Mouse (Mus musculus): ENCODE results near the gene Zfyve26.
"Not testable (repeated sequence)": the region's sequence is repeated elsewhere in the genome, so short reads cannot be mapped to it uniquely, and the experiment has no call there.

Gene Zfyve26

GRCm38 (mm10) chr12:79260154-79260553, 36.0 kb downstream of the Zfyve26 start:
- DNase-seq (ENCODE audit: low spot score): no peak

- no peak for DNase-seq (ENCODE audit: low spot score)
Observed at GRCm38 (mm10) chr12:79254975-79255374, 41.1 kb downstream of the Zfyve26 start.

DNA sequence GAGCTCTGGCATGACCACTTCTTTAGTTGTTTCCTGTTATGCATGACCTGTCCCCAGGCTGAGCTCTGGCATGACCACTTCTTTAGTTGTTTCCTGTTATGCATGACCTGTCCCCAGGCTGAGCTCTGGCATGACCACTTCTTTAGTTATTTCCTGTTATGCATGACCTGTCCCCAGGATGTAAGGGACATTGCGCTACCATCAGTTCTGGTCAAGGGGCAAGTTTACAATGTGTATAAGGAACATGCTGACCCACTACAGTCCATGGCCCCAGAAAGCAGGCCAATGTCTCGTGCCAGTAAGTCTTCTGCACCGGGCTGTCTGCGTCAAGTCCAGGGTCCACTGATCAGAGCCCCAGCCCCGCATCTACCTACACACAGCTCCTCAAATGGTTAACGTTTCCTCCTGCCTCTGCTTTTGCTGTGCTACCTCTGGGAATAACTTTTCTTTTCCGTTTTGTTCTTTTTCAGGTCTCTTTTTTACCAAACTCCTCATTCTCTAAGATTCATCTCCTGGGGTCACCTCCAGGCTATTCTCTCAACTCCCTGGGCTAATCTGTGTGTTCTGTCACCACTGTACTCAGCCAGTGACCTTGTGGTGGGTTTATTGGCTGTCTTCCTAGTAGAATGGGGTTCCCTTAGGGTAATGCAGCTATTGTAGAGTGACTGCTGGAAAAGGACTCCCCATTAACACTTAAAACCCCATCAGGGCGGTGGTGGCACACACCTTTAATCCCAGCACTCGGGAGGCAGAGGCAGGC, 42.6 kb downstream of the Zfyve26 start:
- DNase-seq (ENCODE audit: low spot score): no peak

- no peak for DNase-seq (ENCODE audit: low spot score)
Observed at GRCm38 (mm10) chr12:79248110-79248509, 48.0 kb downstream of the Zfyve26 start.

GRCm38 (mm10) chr12:79242921-79243320, 53.2 kb downstream of the Zfyve26 start:
- DNase-seq (ENCODE audit: low spot score): no peak

DNA sequence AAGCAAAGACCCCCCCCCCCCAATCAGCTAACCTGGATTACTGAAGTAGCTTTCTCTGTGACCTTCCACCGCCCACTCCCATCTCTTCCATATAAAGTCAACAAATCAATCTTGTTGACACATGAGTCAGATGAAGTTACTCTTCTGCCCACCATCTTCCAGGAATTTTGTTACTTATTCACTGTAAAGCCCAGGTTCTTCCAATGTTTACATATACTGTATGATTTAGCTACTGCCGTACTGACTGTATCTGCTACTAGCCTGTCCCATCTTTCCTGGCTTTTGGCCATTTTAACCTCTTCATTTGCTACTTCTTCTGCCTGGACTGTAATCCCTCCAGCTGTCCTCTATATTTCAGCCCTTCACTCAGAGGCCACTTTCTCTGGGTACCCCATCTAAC, 54.1 kb downstream of the Zfyve26 start:
- DNase-seq (ENCODE audit: low spot score): no peak

DNA sequence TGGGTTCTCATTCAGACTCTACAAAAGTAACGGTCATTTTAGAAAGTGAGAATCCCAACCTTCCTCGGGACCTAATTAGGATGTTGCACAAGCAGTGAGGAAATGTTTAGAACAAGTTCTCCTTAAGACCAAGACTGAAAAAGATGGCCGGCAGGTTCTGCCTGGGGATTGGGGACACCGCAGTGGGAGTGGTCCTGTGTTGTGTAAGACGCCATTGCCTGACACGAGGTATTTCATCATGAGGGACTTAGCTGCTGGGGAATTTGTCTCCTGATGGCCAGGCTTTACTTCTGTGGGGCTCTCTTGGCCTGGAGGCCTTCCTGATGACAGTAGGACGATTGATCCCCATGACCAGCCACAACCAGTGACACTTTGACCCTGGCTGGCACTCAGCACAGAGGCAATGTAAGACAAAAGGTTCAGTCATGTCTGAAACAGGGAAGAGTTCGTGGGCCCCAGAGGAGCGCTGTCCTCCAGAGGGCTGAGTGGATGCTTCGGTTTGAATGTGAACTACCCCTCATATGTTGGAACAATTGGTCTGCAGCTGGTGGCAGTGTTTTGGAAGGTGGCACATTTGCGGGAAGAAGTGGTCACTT, 60.5 kb downstream of the Zfyve26 start:
- no peak for DNase-seq (ENCODE audit: low spot score)

DNA sequence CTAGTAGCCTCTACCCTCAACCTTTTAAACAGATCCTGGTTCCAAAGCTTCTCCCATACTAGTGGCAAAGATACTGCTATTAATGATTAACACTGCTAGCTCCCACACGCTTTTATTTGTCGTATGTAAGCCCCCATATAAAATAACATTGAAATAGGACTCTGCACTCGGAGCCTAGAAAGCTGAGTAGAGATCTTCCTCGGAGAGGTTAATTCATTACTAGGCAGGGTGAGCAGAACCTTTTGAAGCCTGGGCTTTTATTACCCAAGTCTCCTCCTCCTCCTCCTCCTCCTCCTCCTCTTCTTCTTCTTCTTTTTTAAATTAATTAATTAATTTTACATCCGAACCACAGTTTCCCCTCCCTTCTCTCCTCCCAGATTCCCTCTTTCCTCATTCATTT, 78.6 kb downstream of the Zfyve26 start:
- DNase-seq (ENCODE audit: low spot score): no peak

DNA sequence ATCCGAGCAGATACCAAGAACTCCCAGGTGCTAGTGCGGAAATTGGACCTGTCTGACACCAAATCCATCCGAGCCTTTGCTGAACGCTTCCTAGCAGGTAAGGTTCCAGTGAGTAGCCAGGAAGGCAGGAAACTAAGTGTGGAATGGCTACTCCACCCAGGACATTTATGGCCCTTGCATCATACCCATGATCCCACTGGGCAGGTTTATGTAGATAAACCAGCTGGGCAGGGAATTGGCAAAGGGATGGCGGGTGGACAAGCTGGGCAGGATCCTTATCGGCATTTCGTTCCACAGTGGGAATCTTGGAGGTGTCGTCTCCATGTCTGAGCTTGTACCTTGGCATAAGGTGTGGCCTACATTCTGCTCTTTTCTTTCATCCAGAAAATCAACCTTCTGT, 84.7 kb downstream of the Zfyve26 start:
- DNase-seq (ENCODE audit: low spot score): no peak

DNA sequence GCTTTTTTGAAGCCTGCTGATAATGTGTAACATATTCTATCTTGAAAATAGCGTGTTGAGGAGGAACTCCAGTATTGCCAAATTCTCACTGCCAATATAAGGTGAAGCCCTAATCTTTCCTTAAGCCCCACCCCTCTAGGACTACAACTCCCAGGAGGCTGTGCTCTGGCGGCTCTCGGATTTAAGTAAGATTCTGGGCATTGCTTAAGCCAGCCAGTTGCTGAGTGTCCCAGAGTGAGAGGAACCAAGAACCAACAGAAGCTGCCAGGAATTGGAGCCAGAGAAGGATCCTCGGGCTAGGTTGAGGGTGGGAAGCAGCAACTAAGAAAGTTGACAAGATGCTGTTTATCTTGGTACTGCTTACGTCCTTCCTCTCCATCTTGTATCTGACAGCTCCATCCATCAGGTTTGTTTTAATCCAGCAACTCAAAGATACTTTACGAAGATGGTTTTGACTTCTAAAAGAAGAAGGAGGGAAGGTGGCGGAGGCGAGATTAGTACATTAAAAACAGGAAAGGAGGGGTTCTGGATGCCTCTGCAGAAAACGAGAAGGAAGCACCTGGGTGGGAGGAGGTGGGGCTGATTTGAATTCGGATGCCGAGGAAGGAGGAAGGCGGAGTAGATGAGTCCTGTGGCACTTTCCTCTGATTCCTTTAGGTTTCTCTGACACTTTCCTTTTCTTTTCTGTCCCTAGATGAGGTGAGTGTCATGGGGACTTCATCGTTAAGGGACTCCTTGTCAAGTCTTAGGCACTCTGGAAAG, 87.2 kb downstream of the Zfyve26 start, which contains the start of gene Rdh12:
Gene Rdh12, plus strand, starts transcription at position 212 of the 762 bp plus-strand sequence.
- peak; percentile 3 for DNase-seq (ENCODE audit: low spot score)

GRCm38 (mm10) chr12:79201882-79202281, 94.2 kb downstream of the Zfyve26 start:
- DNase-seq (ENCODE audit: low spot score): no peak

GRCm38 (mm10) chr12:79197105-79197504, 99.0 kb downstream of the Zfyve26 start:
- DNase-seq (ENCODE audit: low spot score): no peak

- peak; percentile 21 for DNase-seq (ENCODE audit: low spot score)
Observed at GRCm38 (mm10) chr12:79193441-79193840, 102.7 kb downstream of the Zfyve26 start.

GRCm38 (mm10) chr12:79192193-79192592, 103.9 kb downstream of the Zfyve26 start, which contains the start of gene Rdh11:
TSS of gene Rdh11 (minus strand) at chr12:79192293.
- no peak for DNase-seq (ENCODE audit: low spot score)

- peak; percentile 18 for DNase-seq (ENCODE audit: low spot score)
Observed at GRCm38 (mm10) chr12:79191701-79192100, 104.4 kb downstream of the Zfyve26 start.

DNA sequence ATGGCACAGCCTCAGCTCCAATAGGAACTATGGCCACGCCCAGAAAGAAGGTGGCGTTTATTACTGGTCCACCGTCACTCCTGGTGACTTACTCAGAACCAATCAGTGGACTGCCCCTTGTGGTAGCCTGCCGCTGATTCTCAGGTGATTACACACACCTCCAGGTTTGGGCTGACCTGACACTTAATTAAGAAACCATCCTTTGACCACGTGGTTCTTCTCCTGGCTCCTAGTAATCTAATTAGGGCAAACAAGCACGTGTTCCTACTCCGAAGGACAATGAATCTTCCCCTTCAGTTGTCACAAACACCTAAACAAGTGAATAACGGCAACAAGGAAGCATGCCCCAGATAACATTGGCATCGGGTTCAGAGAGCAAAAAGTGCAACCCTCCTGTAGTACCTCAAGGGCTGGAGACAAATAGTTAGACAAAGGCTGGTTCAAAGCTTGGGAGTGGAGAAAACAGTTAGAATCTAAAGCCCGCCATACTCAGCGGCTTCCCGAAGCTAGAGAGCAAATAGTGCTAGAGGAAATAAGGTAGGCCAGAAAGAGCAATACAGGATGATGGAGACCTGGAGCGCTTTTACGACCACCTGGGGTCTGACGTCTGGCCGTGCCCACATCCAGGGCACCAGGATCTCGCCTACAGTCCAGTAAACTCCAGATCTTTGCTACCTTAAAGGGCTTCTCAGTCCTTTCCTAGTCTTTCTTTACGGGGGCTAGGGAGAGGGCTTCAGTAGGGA, 105.0 kb downstream of the Zfyve26 start:
- DNase-seq (ENCODE audit: low spot score): peak; percentile 5

- not testable (repeated sequence) for DNase-seq (ENCODE audit: low spot score)
Observed at GRCm38 (mm10) chr12:79185160-79185559, 110.9 kb downstream of the Zfyve26 start.

All from ovary, postnatal 10 days (tissue).